Mouse (Mus musculus) kidney, postnatal 25 days (tissue): Measurements from ENCODE around the gene Cenpl.

Source experiments
- DNase-seq, 2 experiments: peaks; one replicate each; pipeline ENCODE4 v3.0.0; 2021; ENCODE audit warnings: mixed read lengths in 2 of 2

Cenpl gene

GRCm38 (mm10) chr1:161041261-161042020, 29.1 kb upstream of the Cenpl start:
- no peak for DNase-seq

GRCm38 (mm10) chr1:161046972-161047371, 23.5 kb upstream of the Cenpl start:
- DNase-seq, result no peak

- no peak for DNase-seq
Observed at GRCm38 (mm10) chr1:161057164-161057563, 13.3 kb upstream of the Cenpl start.

GRCm38 (mm10) chr1:161063351-161063750, 7.2 kb upstream of the Cenpl start:
- no peak for DNase-seq

- no peak for DNase-seq
Observed at GRCm38 (mm10) chr1:161071272-161071620, 733 bp downstream of the Cenpl start.

GRCm38 (mm10) chr1:161076238-161076637, 5.7 kb downstream of the Cenpl start:
- DNase-seq, result peak; percentile 71 to 87

- no peak for DNase-seq
Observed at GRCm38 (mm10) chr1:161077243-161077642, 6.7 kb downstream of the Cenpl start.

GRCm38 (mm10) chr1:161099721-161100405, 29.4 kb downstream of the Cenpl start:
- no peak for DNase-seq

- no peak for DNase-seq
Observed at GRCm38 (mm10) chr1:161103842-161104241, 33.3 kb downstream of the Cenpl start.

- DNase-seq, result peak; percentile 46 to 59
Observed at GRCm38 (mm10) chr1:161109216-161109615, 38.7 kb downstream of the Cenpl start.

- DNase-seq, result no peak
Observed at GRCm38 (mm10) chr1:161114591-161114990, 44.1 kb downstream of the Cenpl start.

- DNase-seq, result peak; percentile 64 to 70
Observed at GRCm38 (mm10) chr1:161122661-161123418, 52.3 kb downstream of the Cenpl start.

GRCm38 (mm10) chr1:161126461-161126860, 55.9 kb downstream of the Cenpl start:
- DNase-seq, result peak; percentile 81 to 91

GRCm38 (mm10) chr1:161130726-161131664, 60.5 kb downstream of the Cenpl start, which contains the start of gene Klhl20:
Gene Klhl20 (minus strand): TSS chr1:161131511.
- DNase-seq, result peak; percentile 95 to 97
